Mouse (Mus musculus): ENCODE measurements around the gene D430041D05Rik.

GRCm38 (mm10) chr2:104249856-104250255 is 161.0 kb downstream of the D430041D05Rik start:
- no peak for TF ChIP-seq POLR2A (IDR thresholded peaks at IDR 0.05; ENCODE audit: borderline replicate concordance, extremely low read depth, low read depth, low read length)
- TF ChIP-seq CTCF (IDR thresholded peaks at IDR 0.05; ENCODE audit: insufficient read depth, low read length), result no peak

All from lung, adult 2 months (tissue).